Mouse (Mus musculus): Measurements from ENCODE around the gene Tle2.

DNA sequence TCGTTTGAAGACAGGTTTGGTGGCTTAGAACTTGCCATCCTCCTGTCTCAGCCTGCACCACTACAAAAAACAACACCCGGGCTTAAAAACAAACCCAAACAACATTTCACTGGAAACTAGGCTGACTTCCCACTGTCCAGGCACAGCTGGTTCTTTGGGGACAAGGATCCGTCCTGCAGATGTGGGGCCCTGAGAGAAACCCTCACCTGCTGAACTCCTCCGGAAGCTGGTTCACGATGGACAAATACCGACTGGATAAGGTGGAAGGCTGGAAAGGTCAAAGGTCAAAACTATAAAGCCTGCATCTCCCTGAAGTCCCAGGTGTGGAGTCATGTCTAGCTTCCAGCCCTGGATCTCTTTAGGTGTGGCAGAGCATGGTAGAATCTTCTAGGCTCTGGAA, 24.5 kb downstream of the Tle2 start:
- TF ChIP-seq CTCF (conservative IDR thresholded peaks at IDR 0.05; ENCODE audit: low read length) (no peak), NANOG (IDR thresholded peaks at IDR 0.05; ENCODE audit: borderline replicate concordance, low read length) (no peak), POU5F1 (IDR thresholded peaks at IDR 0.05; ENCODE audit: borderline replicate concordance, low read length) (no peak)

Measured in E14TG2a.4 (cell line).